In genomic region chr11:53529253-53529557, GRCm38 (mm10) we compare ENCODE assay signal across 12 mouse cellular contexts. TPM values are rescaled to one million over a fixed set of nuclear protein-coding genes. Genes with fewer than 3 reads are reported as not detected.
DNase-seq lines count a peak whose midpoint lies in the region; ATAC-seq and TF ChIP-seq lines count a peak whose summit lies in the region.
"Had no signal": no experiment of that assay in that cellular context is flagged by ENCODE, and none has a peak within 500 bp of the region (broad histone marks: within the 10 kb centered on the region; RNA-seq: fewer than 3 reads in every experiment).

No protein-coding gene starts in this region.

- peaks cover 22% of the 10 kb centered on the region for H3K36me3 ChIP-seq in forebrain, embryonic 10.5 days (replicated peaks)
- H3K36me3 ChIP-seq in forebrain, embryonic 16.5 days (ENCODE audit: control insufficient read depth, insufficient read depth), result no peaks in the 10 kb centered on the region

- no peak for DNase-seq in forebrain, embryonic 10.5 days (ENCODE audit: extremely low spot score, low spot score)
- DNase-seq in 3T3-L1 (ENCODE audit: low read depth, low spot score), result peak; percentile 58
- peak; percentile 62 for DNase-seq in heart, postnatal 25 days (ENCODE audit: low spot score)
- DNase-seq in embryo, embryonic 11 days, result no peak
- no peak for DNase-seq in layer of hippocampus, postnatal 25 days (ENCODE audit: extremely low spot score in 1 of 2, low spot score in 1 of 2)

- intact Hi-C loops in heart, postnatal 25 days (cut with DNase I), result loop anchor here (5.0 kb wide), 1 partner anchor 53 kb away; no protein-coding TSS in a partner anchor

- H3K4me3 ChIP-seq in forebrain, embryonic 10.5 days, result no peak overlapping the region
- no peak overlapping the region for H3K4me3 ChIP-seq in forebrain, embryonic 16.5 days (replicated peaks; ENCODE audit: low read length)
- H3K4me3 ChIP-seq in embryonic fibroblast, embryonic 13.5 days (ENCODE audit: insufficient read depth, low read length), result no peak overlapping the region

- peaks cover 45% of the 10 kb centered on the region for H3K4me1 ChIP-seq in forebrain, embryonic 10.5 days
- H3K4me1 ChIP-seq in forebrain, embryonic 16.5 days (replicated peaks; ENCODE audit: control insufficient read depth, insufficient read depth, low read length), result peaks cover 17% of the 10 kb centered on the region
- peaks cover 5% of the 10 kb centered on the region for H3K4me1 ChIP-seq in embryonic fibroblast, embryonic 13.5 days (ENCODE audit: control insufficient read depth, insufficient read depth, low read length)

- H3K9me3 ChIP-seq in forebrain, embryonic 10.5 days, result no peaks in the 10 kb centered on the region
- no peaks in the 10 kb centered on the region for H3K9me3 ChIP-seq in forebrain, embryonic 16.5 days (ENCODE audit: control insufficient read depth, low read length)

- H3K27ac ChIP-seq in forebrain, embryonic 10.5 days, result peak overlapping the region; percentile 16; the same call in 1 of the 2 replicates
- H3K27ac ChIP-seq in forebrain, embryonic 16.5 days (ENCODE audit: low read length), result no peak overlapping the region
- 0 out of 2 replicates have a peak overlapping the region, but pooled peaks have one; percentile 1 for H3K27ac ChIP-seq in embryonic fibroblast, embryonic 13.5 days (ENCODE audit: insufficient read depth, low read length)

- no peak overlapping the region for H3K4me2 ChIP-seq in forebrain, embryonic 16.5 days (ENCODE audit: low read length)

- ATAC-seq in forebrain, embryonic 16.5 days, result no peak
- no peak for ATAC-seq in erythroblast, adult 5-6 weeks (replicated peaks; ENCODE audit: low FRiP score, poor library complexity, severe bottlenecking)

- no peak for TF ChIP-seq CTCF in embryonic fibroblast, embryonic 13.5 days (IDR thresholded peaks at IDR 0.05; ENCODE audit: borderline replicate concordance, insufficient read depth, low read length)

- TF ChIP-seq POLR2A in embryonic fibroblast, embryonic 13.5 days (IDR thresholded peaks at IDR 0.05; ENCODE audit: low read depth, low read length), result no peak

- WGBS in forebrain, embryonic 10.5 days, result 84% methylated on average over 6 of the region's 6 CpGs
- WGBS in forebrain, embryonic 16.5 days, result 50% methylated on average over 6 of the region's 6 CpGs

- H3K27me3 ChIP-seq in forebrain, embryonic 10.5 days (ENCODE audit: poor library complexity, severe bottlenecking), result no peaks in the 10 kb centered on the region
- H3K27me3 ChIP-seq in forebrain, embryonic 16.5 days (replicated peaks; ENCODE audit: control insufficient read depth, insufficient read depth, low read length), result no peaks in the 10 kb centered on the region
- H3K27me3 ChIP-seq: CH12.LX had no signal

- H3K9ac ChIP-seq in forebrain, embryonic 16.5 days (replicated peaks; ENCODE audit: low read depth, low read length), result no peak overlapping the region

RNA-seq across cellular contexts. Expression of gene Sept8, which starts 10.1 kb away (rescaled TPM):
- polyA plus RNA-seq in forebrain, embryonic 10.5 days (2016; fragmentation: Nextera tagmentation; extraction: Ambion mirVana), result 22.7 and 22.9 TPM in 2 replicates
- 23.3 and 25.6 TPM in 2 replicates for polyA plus RNA-seq in forebrain, embryonic 16.5 days (2015; fragmentation: Nextera tagmentation; extraction: Ambion mirVana)
- polyA plus RNA-seq in embryonic fibroblast, embryonic 13.5 days (2011; ENCODE audit: insufficient read length, low read depth, missing spikeins), result 88.6 and 91.6 TPM in 2 replicates
- 10 to 100 TPM; 32.0 to 37.0 TPM for total RNA-seq in heart, postnatal 25 days (2021)
- total RNA-seq in erythroblast, adult 5-6 weeks (2015; ENCODE audit: low replicate concordance), result 28.1 and 29.9 TPM in 2 replicates
- total RNA-seq in erythroblast, adult 5-6 weeks (2017; ENCODE audit: low replicate concordance), result 31.2 and 60.5 TPM in 2 replicates
- total RNA-seq in layer of hippocampus, postnatal 25 days (2021), result 100 to 1,000 TPM; 252 to 260 TPM

RNA-seq across cellular contexts. Expression of gene Kif3a, which starts 38.0 kb away (rescaled TPM):
- polyA plus RNA-seq in forebrain, embryonic 10.5 days (2016; fragmentation: Nextera tagmentation; extraction: Ambion mirVana), result 78.4 and 82.2 TPM in 2 replicates
- polyA plus RNA-seq in forebrain, embryonic 16.5 days (2015; fragmentation: Nextera tagmentation; extraction: Ambion mirVana), result 268 and 295 TPM in 2 replicates
- polyA plus RNA-seq in embryonic fibroblast, embryonic 13.5 days (2011; ENCODE audit: insufficient read length, low read depth, missing spikeins), result 27.3 and 35.3 TPM in 2 replicates
- 1 to 10 TPM; 7.6 to 9.6 TPM for total RNA-seq in heart, postnatal 25 days (2021)
- 1.3 and 4.4 TPM in 2 replicates for total RNA-seq in erythroblast, adult 5-6 weeks (2015; ENCODE audit: low replicate concordance)
- 2.8 and 5.2 TPM in 2 replicates for total RNA-seq in erythroblast, adult 5-6 weeks (2017; ENCODE audit: low replicate concordance)
- 100 to 1,000 TPM; 120 to 131 TPM for total RNA-seq in layer of hippocampus, postnatal 25 days (2021)

RNA-seq across cellular contexts. Expression of gene Sowaha, which starts 49.1 kb away (rescaled TPM):
- polyA plus RNA-seq in forebrain, embryonic 10.5 days (2016; fragmentation: Nextera tagmentation; extraction: Ambion mirVana), result 0.46 and 0.97 TPM in 2 replicates
- polyA plus RNA-seq in forebrain, embryonic 16.5 days (2015; fragmentation: Nextera tagmentation; extraction: Ambion mirVana), result 1.9 and 2.2 TPM in 2 replicates
- polyA plus RNA-seq in embryonic fibroblast, embryonic 13.5 days (2011; ENCODE audit: insufficient read length, low read depth, missing spikeins), result not detected in 2 replicates
- under 1 TPM; 0.08 to 0.17 TPM for total RNA-seq in heart, postnatal 25 days (2021)
- total RNA-seq in erythroblast, adult 5-6 weeks (2015; ENCODE audit: low replicate concordance), result 178 and 210 TPM in 2 replicates
- total RNA-seq in erythroblast, adult 5-6 weeks (2017; ENCODE audit: low replicate concordance), result 298 and 357 TPM in 2 replicates
- total RNA-seq in layer of hippocampus, postnatal 25 days (2021), result 100 to 1,000 TPM; 125 to 132 TPM
- total RNA-seq: CH12.LX had no signal

RNA-seq across cellular contexts. Expression of gene Gm9945, which starts 49.2 kb away (rescaled TPM):
- 0.30 TPM in 1 of 2 replicates, not detected in the other for polyA plus RNA-seq in forebrain, embryonic 10.5 days (2016; fragmentation: Nextera tagmentation; extraction: Ambion mirVana)
- not detected in 2 replicates for polyA plus RNA-seq in forebrain, embryonic 16.5 days (2015; fragmentation: Nextera tagmentation; extraction: Ambion mirVana)
- polyA plus RNA-seq in embryonic fibroblast, embryonic 13.5 days (2011; ENCODE audit: insufficient read length, low read depth, missing spikeins), result not detected in 2 replicates
- not detected for total RNA-seq in heart, postnatal 25 days (2021)
- 2.3 and 2.5 TPM in 2 replicates for total RNA-seq in erythroblast, adult 5-6 weeks (2015; ENCODE audit: low replicate concordance)
- 5.2 and 6.7 TPM in 2 replicates for total RNA-seq in erythroblast, adult 5-6 weeks (2017; ENCODE audit: low replicate concordance)
- total RNA-seq in layer of hippocampus, postnatal 25 days (2021), result 1 to 10 TPM; 1.8 to 2.5 TPM
- total RNA-seq: CH12.LX; common myeloid progenitor, adult 5-6 weeks had no signal
- polyA plus RNA-seq: small intestine, adult 2 months had no signal

RNA-seq across cellular contexts. Expression of gene Gm9837, which starts 58.9 kb away (rescaled TPM):
- not detected in 2 replicates for polyA plus RNA-seq in forebrain, embryonic 10.5 days (2016; fragmentation: Nextera tagmentation; extraction: Ambion mirVana)
- not detected in 2 replicates for polyA plus RNA-seq in forebrain, embryonic 16.5 days (2015; fragmentation: Nextera tagmentation; extraction: Ambion mirVana)
- not detected in 2 replicates for polyA plus RNA-seq in embryonic fibroblast, embryonic 13.5 days (2011; ENCODE audit: insufficient read length, low read depth, missing spikeins)
- not detected for total RNA-seq in heart, postnatal 25 days (2021)
- total RNA-seq in erythroblast, adult 5-6 weeks (2015; ENCODE audit: low replicate concordance), result not detected in 2 replicates
- total RNA-seq in erythroblast, adult 5-6 weeks (2017; ENCODE audit: low replicate concordance), result not detected in 2 replicates
- not detected for total RNA-seq in layer of hippocampus, postnatal 25 days (2021)
- total RNA-seq: CH12.LX; common myeloid progenitor, adult 5-6 weeks; left cerebral cortex, postnatal 10 days had no signal
- polyA plus RNA-seq: small intestine, adult 2 months had no signal

Comparison
In these comparisons a context has a peak if more than half of its experiments do, and no peak if none do; other contexts are left out.
1. DNase-seq: peak in 3T3-L1 (single experiment) and heart, postnatal 25 days (single experiment); none in forebrain, embryonic 10.5 days (single experiment), embryo, embryonic 11 days (single experiment) and layer of hippocampus, postnatal 25 days (0 of 2).
2. RNA of gene Sept8, which starts 10.1 kb away (total RNA-seq): 252 to 260 TPM in layer of hippocampus, postnatal 25 days; 32.0 to 37.0 TPM in heart, postnatal 25 days and 28.1 to 60.5 TPM in erythroblast, adult 5-6 weeks; every median in the first group is over 4 times any median in the second.
3. RNA of gene Kif3a, which starts 38.0 kb away (total RNA-seq): 120 to 131 TPM in layer of hippocampus, postnatal 25 days; 7.6 to 9.6 TPM in heart, postnatal 25 days and 1.3 to 5.2 TPM in erythroblast, adult 5-6 weeks; every median in the first group is over 10 times any median in the second.
4. RNA of gene Sowaha, which starts 49.1 kb away (total RNA-seq): 178 to 357 TPM in erythroblast, adult 5-6 weeks and 125 to 132 TPM in layer of hippocampus, postnatal 25 days; 0.08 to 0.17 TPM in heart, postnatal 25 days; every median in the first group is over 100 times any median in the second.